Mouse (Mus musculus): Measurements from ENCODE around the gene Kansl1. TPM values are rescaled to one million over a fixed set of nuclear protein-coding genes. Genes with fewer than 3 reads are reported as not detected.

Kansl1 gene
- total RNA-seq, 2 experiments from 2014 or later: 29.6 to 64.0 TPM

Other genes starting within 250 kb of the Kansl1 start
- gene Mapt, start 237.5 kb downstream of the Kansl1 start, total RNA-seq (2015): 0.27 TPM in 1 of 2 replicates, not detected in the other
- 0.27 TPM in 1 of 2 replicates, not detected in the other for gene Mapt, start 237.5 kb downstream of the Kansl1 start, total RNA-seq (2017)
- gene Cdc27, start 81.8 kb upstream of the Kansl1 start, total RNA-seq (2015): 72.1 and 80.0 TPM in 2 replicates
- 48.6 and 58.0 TPM in 2 replicates for gene Cdc27, start 81.8 kb upstream of the Kansl1 start, total RNA-seq (2017)
- 2.2 and 3.2 TPM in 2 replicates for gene Myl4, start 81.8 kb upstream of the Kansl1 start, total RNA-seq (2015)
- 1.8 and 4.9 TPM in 2 replicates for gene Myl4, start 81.8 kb upstream of the Kansl1 start, total RNA-seq (2017)
- 2.0 and 2.2 TPM in 2 replicates for gene Itgb3, start 139.1 kb upstream of the Kansl1 start, total RNA-seq (2015)
- 4.0 and 5.3 TPM in 2 replicates for gene Itgb3, start 139.1 kb upstream of the Kansl1 start, total RNA-seq (2017)
- not detected in 2 replicates for gene Gm11639, start 216.8 kb upstream of the Kansl1 start, total RNA-seq (2015)
- gene Gm11639, start 216.8 kb upstream of the Kansl1 start, total RNA-seq (2017): 0.07 TPM in 1 of 2 replicates, not detected in the other